Mouse (Mus musculus) induced T-regulatory cell, adult 2 months (primary cell): ENCODE measurements at regions not wholly inside any gene's neighbourhood (a gene's known extent, or its start where the extent isn't known, plus 50 kb on each side); places are given as distances from the start of the nearest gene placed in this dataset.

Source experiments
- DNase-seq: peaks from one replicate; pipeline ENCODE4 v3.0.0-alpha.2; 2012; ENCODE audit warnings: low read depth

- DNase-seq = peak; percentile 34
These were observed 79.9 kb upstream of the Zfp64 start for GRCm38 (mm10) chr2:169035315-169035714.

GRCm38 (mm10) chr2:169033997-169034396 is 78.6 kb upstream of the Zfp64 start:
- no peak for DNase-seq

GRCm38 (mm10) chr2:169033181-169033580 is 77.8 kb upstream of the Zfp64 start:
- no peak for DNase-seq

GRCm38 (mm10) chr2:169028531-169029114 is 73.2 kb upstream of the Zfp64 start:
- DNase-seq = peak; percentile 4

- no peak for DNase-seq
These were observed 63.6 kb upstream of the Zfp64 start for GRCm38 (mm10) chr2:169019037-169019436.

- DNase-seq = no peak
These were observed 54.9 kb upstream of the Zfp64 start for GRCm38 (mm10) chr2:169010271-169010670.

GRCm38 (mm10) chr2:169008756-169009155 is 53.4 kb upstream of the Zfp64 start:
- peak; percentile 5 for DNase-seq

GRCm38 (mm10) chr2:169008333-169008732 is 52.9 kb upstream of the Zfp64 start:
- no peak for DNase-seq

GRCm38 (mm10) chr2:169006549-169006948 is 51.2 kb upstream of the Zfp64 start:
- DNase-seq = no peak

- no peak for DNase-seq
These were observed 50.4 kb upstream of the Zfp64 start for GRCm38 (mm10) chr2:169005810-169006209.
